Mouse (Mus musculus) heart, embryonic 16.5 days (tissue): ENCODE measurements around the gene Krtap4-6. TPM values are rescaled to one million over a fixed set of nuclear protein-coding genes. Genes with fewer than 3 reads are reported as not detected.

ENCODE experiments used
- ATAC-seq: fragments of 200-750 bp; cut with Nextera tagmentation; replicated peaks from 2 replicates; pipeline ENCODE4 v1.8.0; 2017; ENCODE audit warnings: moderate number of reproducible peaks; ENCODE audit not compliant: insufficient read depth, low FRiP score; ENCODE audit errors: extremely low read depth
- H3K27ac ChIP-seq: fragments of 300-500 bp; sonication (generic); 2 replicates; pipeline ENCODE4 v1.5.1; 2014; ENCODE audit warnings: mild to moderate bottlenecking, low read length, control low read depth, moderate library complexity
- H3K27me3 ChIP-seq: fragments of 300-500 bp; sonication (generic); 2 replicates; pipeline ENCODE4 v1.6.1; 2014; ENCODE audit warnings: low read length, mixed read lengths; ENCODE audit not compliant: control insufficient read depth, insufficient read depth
- H3K36me3 ChIP-seq: fragments of 300-500 bp; sonication (generic); 2 replicates; pipeline ENCODE4 v1.6.1; 2014; ENCODE audit not compliant: control insufficient read depth, insufficient read depth
- H3K4me1 ChIP-seq: fragments of 300-500 bp; sonication (generic); 2 replicates; pipeline ENCODE4 v1.6.1; 2014; ENCODE audit warnings: low read length, mixed read lengths; ENCODE audit not compliant: control insufficient read depth, insufficient read depth
- H3K4me2 ChIP-seq: fragments of 300-500 bp; sonication (generic); 2 replicates; pipeline ENCODE4 v1.6.1; 2014; ENCODE audit warnings: low read depth, mild to moderate bottlenecking, control low read depth, low read length
- H3K4me3 ChIP-seq: fragments of 300-500 bp; sonication (generic); 2 replicates; pipeline ENCODE4 v1.5.1; 2014; ENCODE audit warnings: mild to moderate bottlenecking, control low read depth, low read length
- H3K9ac ChIP-seq: fragments of 300-500 bp; sonication (generic); 2 replicates; pipeline ENCODE4 v1.6.1; 2014; ENCODE audit warnings: low read length, control low read depth
- H3K9me3 ChIP-seq: fragments of 300-500 bp; sonication (generic); replicated peaks from 2 replicates; pipeline ENCODE4 v1.6.1; 2016; ENCODE audit warnings: low read length; ENCODE audit not compliant: control insufficient read depth
- WGBS: fragments of 180-500 bp; shearing (Covaris S2); extraction: QIAGEN DNeasy Blood & Tissue Kit; methylation state at CpG from one replicate; pipeline ENCODE4 v1.1.7; 2014; 5-methylcytosine and 5-hydroxymethylcytosine counted together
- polyA plus RNA-seq: library from polyadenylated mRNA; unstranded; fragments of >200 nt; fragmentation: Nextera tagmentation; extraction: Ambion mirVana; gene quantifications from 2 replicates; pipeline ENCODE4 v1.2.1, GENCODE M21; 2015

The Krtap4-6 gene
- polyA plus RNA-seq, 1 experiment from 2014 or later, result not detected

GRCm38 (mm10) chr11:99620335-99620734 is 45.4 kb downstream of the Krtap4-6 start, which contains the start of gene Gm11562:
TSS of gene Gm11562 (minus strand) at chr11:99620435.
- no peak within 1 kb of the TSS for H3K27ac ChIP-seq
- H3K36me3 ChIP-seq, result no peaks in the 10 kb centered on the region
- WGBS, result 65% methylated on average over 2 of the region's 2 CpGs
- ATAC-seq, result no peak
- H3K9me3 ChIP-seq, result no peaks in the 10 kb centered on the region
- H3K9ac ChIP-seq, result no peak within 1 kb of the TSS
- no peak within 1 kb of the TSS for H3K4me2 ChIP-seq
- no peaks in the 10 kb centered on the region for H3K27me3 ChIP-seq
- no peak within 1 kb of the TSS for H3K4me3 ChIP-seq
- no peaks in the 10 kb centered on the region for H3K4me1 ChIP-seq

Other genes with a start within 250 kb of the Krtap4-6 start
- 0.07 TPM in 1 of 2 replicates, not detected in the other for gene Krt12, start 243.7 kb downstream of the Krtap4-6 start, polyA plus RNA-seq
- 0.54 and 2.5 TPM in 2 replicates for gene Krt20, start 227.8 kb downstream of the Krtap4-6 start, polyA plus RNA-seq
- 0.46 and 0.70 TPM in 2 replicates for gene Krt23, start 172.8 kb downstream of the Krtap4-6 start, polyA plus RNA-seq
- not detected in 2 replicates for gene Krt39, start 144.6 kb downstream of the Krtap4-6 start, polyA plus RNA-seq
- gene Krt40, start 122.8 kb downstream of the Krtap4-6 start, polyA plus RNA-seq, result not detected in 2 replicates
- gene Krtap3-3, start 115.1 kb downstream of the Krtap4-6 start, polyA plus RNA-seq, result not detected in 2 replicates
- not detected in 2 replicates for gene Krtap3-2, start 109.1 kb downstream of the Krtap4-6 start, polyA plus RNA-seq
- gene Gm11939, start 106.5 kb downstream of the Krtap4-6 start, polyA plus RNA-seq, result not detected in 2 replicates
- not detected in 2 replicates for gene Krtap3-1, start 99.3 kb downstream of the Krtap4-6 start, polyA plus RNA-seq
- not detected in 2 replicates for gene Krtap1-5, start 84.9 kb downstream of the Krtap4-6 start, polyA plus RNA-seq
- not detected in 2 replicates for gene Krtap1-4, start 82.3 kb downstream of the Krtap4-6 start, polyA plus RNA-seq
- not detected in 2 replicates for gene Krtap1-3, start 74.6 kb downstream of the Krtap4-6 start, polyA plus RNA-seq
- not detected in 2 replicates for gene Krtap9-3, start 67.9 kb downstream of the Krtap4-6 start, polyA plus RNA-seq
- gene Gm11938, start 62.7 kb downstream of the Krtap4-6 start, polyA plus RNA-seq, result not detected in 2 replicates
- not detected in 2 replicates for gene Gm11937, start 55.8 kb downstream of the Krtap4-6 start, polyA plus RNA-seq
- not detected in 2 replicates for gene Krtap2-4, start 51.1 kb downstream of the Krtap4-6 start, polyA plus RNA-seq
- gene Gm11562, start 45.5 kb downstream of the Krtap4-6 start, polyA plus RNA-seq, result not detected in 2 replicates
- not detected in 2 replicates for gene Krtap4-1, start 37.7 kb downstream of the Krtap4-6 start, polyA plus RNA-seq
- not detected in 2 replicates for gene Krtap4-2, start 30.9 kb downstream of the Krtap4-6 start, polyA plus RNA-seq
- gene Krtap4-7, start 21.9 kb downstream of the Krtap4-6 start, polyA plus RNA-seq, result not detected in 2 replicates
- gene Gm11555, start 15.7 kb downstream of the Krtap4-6 start, polyA plus RNA-seq, result not detected in 2 replicates
- not detected in 2 replicates for gene Gm11563, start 7.0 kb downstream of the Krtap4-6 start, polyA plus RNA-seq
- gene Gm14190, start 24.8 kb upstream of the Krtap4-6 start, polyA plus RNA-seq, result not detected in 2 replicates
- not detected in 2 replicates for gene Gm14180, start 68.3 kb upstream of the Krtap4-6 start, polyA plus RNA-seq
- not detected in 2 replicates for gene Gm11595, start 107.0 kb upstream of the Krtap4-6 start, polyA plus RNA-seq
- not detected in 2 replicates for gene Krtap4-8, start 114.7 kb upstream of the Krtap4-6 start, polyA plus RNA-seq
- not detected in 2 replicates for gene Krtap4-9, start 119.2 kb upstream of the Krtap4-6 start, polyA plus RNA-seq
- not detected in 2 replicates for gene Gm11596, start 127.5 kb upstream of the Krtap4-6 start, polyA plus RNA-seq
- not detected in 2 replicates for gene Gm11569, start 133.0 kb upstream of the Krtap4-6 start, polyA plus RNA-seq
- gene Gm11554, start 138.5 kb upstream of the Krtap4-6 start, polyA plus RNA-seq, result not detected in 2 replicates
- gene Krtap4-13, start 143.9 kb upstream of the Krtap4-6 start, polyA plus RNA-seq, result not detected in 2 replicates
- not detected in 2 replicates for gene Gm11564, start 149.7 kb upstream of the Krtap4-6 start, polyA plus RNA-seq
- gene 2300003K06Rik, start 172.1 kb upstream of the Krtap4-6 start, polyA plus RNA-seq, result not detected in 2 replicates
- not detected in 2 replicates for gene Krtap4-16, start 185.6 kb upstream of the Krtap4-6 start, polyA plus RNA-seq
- gene Gm11568, start 192.0 kb upstream of the Krtap4-6 start, polyA plus RNA-seq, result not detected in 2 replicates
- not detected in 2 replicates for gene Gm11559, start 198.5 kb upstream of the Krtap4-6 start, polyA plus RNA-seq
- gene Krtap9-1, start 207.4 kb upstream of the Krtap4-6 start, polyA plus RNA-seq, result not detected in 2 replicates
- not detected in 2 replicates for gene Gm11567, start 213.2 kb upstream of the Krtap4-6 start, polyA plus RNA-seq
- gene Krtap31-1, start 242.0 kb upstream of the Krtap4-6 start, polyA plus RNA-seq, result not detected in 2 replicates
- gene Gm11565, start 248.8 kb upstream of the Krtap4-6 start, polyA plus RNA-seq, result not detected in 2 replicates